Mouse (Mus musculus) liver, embryonic 12.5 days (tissue): Measurements from ENCODE around the gene Vmn1r209. TPM values are rescaled to one million over a fixed set of nuclear protein-coding genes. Genes with fewer than 3 reads are reported as not detected.

ENCODE experiments used
- polyA plus RNA-seq: library from polyadenylated mRNA; unstranded; fragments of >200 nt; fragmentation: Nextera tagmentation; extraction: Ambion mirVana; gene quantifications from 2 replicates; pipeline ENCODE4 v1.2.1, GENCODE M21; 2016

Vmn1r209 gene
- polyA plus RNA-seq, 1 experiment from 2014 or later, result not detected

Other genes with a start within 250 kb of the Vmn1r209 start
- not detected in 2 replicates for gene Vmn1r205, start 216.7 kb downstream of the Vmn1r209 start, polyA plus RNA-seq
- gene Vmn1r206, start 185.4 kb downstream of the Vmn1r209 start, polyA plus RNA-seq, result not detected in 2 replicates
- not detected in 2 replicates for gene Vmn1r207-ps, start 80.1 kb downstream of the Vmn1r209 start, polyA plus RNA-seq
- not detected in 2 replicates for gene Vmn1r208, start 32.3 kb downstream of the Vmn1r209 start, polyA plus RNA-seq
- gene Vmn1r210, start 21.7 kb upstream of the Vmn1r209 start, polyA plus RNA-seq, result not detected in 2 replicates
- gene Vmn1r211, start 47.9 kb upstream of the Vmn1r209 start, polyA plus RNA-seq, result not detected in 2 replicates
- gene Vmn1r212, start 74.5 kb upstream of the Vmn1r209 start, polyA plus RNA-seq, result not detected in 2 replicates
- not detected in 2 replicates for gene Vmn1r213, start 198.0 kb upstream of the Vmn1r209 start, polyA plus RNA-seq
- gene Vmn1r214, start 220.7 kb upstream of the Vmn1r209 start, polyA plus RNA-seq, result not detected in 2 replicates